Mouse (Mus musculus): ENCODE data around the gene Myoz1. TPM values are rescaled to one million over a fixed set of nuclear protein-coding genes. Genes with fewer than 3 reads are reported as not detected.

Myoz1 gene
- total and polyA plus RNA-seq, 3 experiments = 1.7 to 2.6 (median 2.4) TPM

GRCm38 (mm10) chr14:20701554-20701953, 45.2 kb upstream of the Myoz1 start:
- no peak for DNase-seq (ENCODE audit: extremely low read depth)
- Histone ChIP-seq H3K79me2 (replicated peaks; ENCODE audit: control insufficient read depth, extremely low read depth, insufficient read depth, poor library complexity, severe bottlenecking) (peaks cover 73% of the 10 kb centered on the region), H3K4me1 (ENCODE audit: control insufficient read depth in 1 of 2, insufficient read depth in 2 of 2) (peaks cover 3 to 53% of the 10 kb centered on the region in 2 experiments; a peak in 3 of 4 replicates), H3K9ac (ENCODE audit: insufficient read depth, low read depth) (peak overlapping the region; percentile 90), H3K36me3 (replicated peaks in 1 of 2; ENCODE audit: control insufficient read depth in 1 of 2, insufficient read depth in 1 of 2, low read length in 1 of 2) (peaks cover 9 to 50% of the 10 kb centered on the region in 2 experiments), H3K4me2 (ENCODE audit: insufficient read depth, low read depth, poor library complexity, severe bottlenecking) (peak overlapping the region; percentile 96), H3K27me3 (replicated peaks) (no peaks in the 10 kb centered on the region), H3K9me3 (replicated peaks; ENCODE audit: low read length) (no peaks in the 10 kb centered on the region), H3K4me3 (replicated peaks in 1 of 3; ENCODE audit: low read depth in 2 of 3, low read length in 2 of 3, poor library complexity in 1 of 3) (peak overlapping the region; percentile 79 to 96 (median 94)), H3K27ac (ENCODE audit: insufficient read depth, low read depth) (0 out of 2 replicates have a peak overlapping the region, but pooled peaks have one; percentile 33)
- in situ Hi-C loops (cut with MboI; ENCODE audit: low pct_ligation_motif_present, low pct_unique_long_range_greater_than_20kb, low sequenced_read_pairs) (no loop called here), dilution Hi-C loops (cut with MboI; ENCODE audit: extremely low pct_ligation_motif_present, extremely low pct_unique_long_range_greater_than_20kb, low sequenced_read_pairs) (no loop called here)
- TF ChIP-seq HCFC1 (IDR thresholded peaks at IDR 0.05; ENCODE audit: low read depth, low read length) (peak; percentile 16; the same call in 1 of the 2 replicates), MYC (IDR thresholded peaks at IDR 0.05; ENCODE audit: low read depth, low read length) (peak; percentile 50; the same call in 1 of the 2 replicates), MAX (IDR thresholded peaks at IDR 0.05; ENCODE audit: low read length) (0 out of 2 replicates have a peak, but pooled peaks have one; percentile 32), JUN (IDR thresholded peaks at IDR 0.05; ENCODE audit: insufficient read depth, low read depth, low read length) (no peak), TBP (conservative IDR thresholded peaks at IDR 0.05; ENCODE audit: low read depth, low read length) (0 out of 2 replicates have a peak, but pooled peaks have one; percentile 4), MXI1 (IDR thresholded peaks at IDR 0.05; ENCODE audit: low read depth, low read length) (peak; percentile 58; the same call in 1 of the 2 replicates)

- peak overlapping the region; percentile 37; the same call in 1 of the 2 replicates for H3K9ac ChIP-seq (ENCODE audit: insufficient read depth, low read depth)
- peaks cover 9 to 56% of the 10 kb centered on the region in 2 experiments for H3K36me3 ChIP-seq (replicated peaks in 1 of 2; ENCODE audit: control insufficient read depth in 1 of 2, insufficient read depth in 1 of 2, low read length in 1 of 2)
- H3K27ac ChIP-seq (ENCODE audit: insufficient read depth, low read depth) = no peak overlapping the region
- no peaks in the 10 kb centered on the region for H3K9me3 ChIP-seq (replicated peaks; ENCODE audit: low read length)
- in situ Hi-C loops (cut with MboI; ENCODE audit: low pct_ligation_motif_present, low pct_unique_long_range_greater_than_20kb, low sequenced_read_pairs) (no loop called here), dilution Hi-C loops (cut with MboI; ENCODE audit: extremely low pct_ligation_motif_present, extremely low pct_unique_long_range_greater_than_20kb, low sequenced_read_pairs) (no loop called here)
- TF ChIP-seq BHLHE40 (IDR thresholded peaks at IDR 0.05; ENCODE audit: low read depth, low read length) = peak; percentile 72
- no peak for TF ChIP-seq ZKSCAN1 (IDR thresholded peaks at IDR 0.05; ENCODE audit: borderline replicate concordance, low read depth, low read length)
- TF ChIP-seq CHD1 (IDR thresholded peaks at IDR 0.05; ENCODE audit: low read depth, low read length) = no peak
- TF ChIP-seq E2F4 (IDR thresholded peaks at IDR 0.05; ENCODE audit: insufficient replicate concordance, low read depth, low read length) = no peak
- no peak for TF ChIP-seq TCF12 (IDR thresholded peaks at IDR 0.05; ENCODE audit: low read depth, low read length)
- no peak for TF ChIP-seq GABPA (IDR thresholded peaks at IDR 0.05; ENCODE audit: insufficient replicate concordance, low read depth, low read length)
- no peak for TF ChIP-seq HCFC1 (IDR thresholded peaks at IDR 0.05; ENCODE audit: low read depth, low read length)
- TF ChIP-seq KAT2A (IDR thresholded peaks at IDR 0.05; ENCODE audit: insufficient replicate concordance, low read length) = no peak
- H3K79me2 ChIP-seq (replicated peaks; ENCODE audit: control insufficient read depth, extremely low read depth, insufficient read depth, poor library complexity, severe bottlenecking) = peaks cover 83% of the 10 kb centered on the region
- H3K27me3 ChIP-seq (replicated peaks) = no peaks in the 10 kb centered on the region
- H3K4me2 ChIP-seq (ENCODE audit: insufficient read depth, low read depth, poor library complexity, severe bottlenecking) = peak overlapping the region; percentile 96; the same call in 1 of the 2 replicates
- H3K4me1 ChIP-seq (ENCODE audit: control insufficient read depth in 1 of 2, insufficient read depth in 2 of 2) = peaks cover 8 to 60% of the 10 kb centered on the region in 2 experiments; a peak in 3 of 4 replicates
- no peak for DNase-seq (ENCODE audit: extremely low read depth)
- no peak overlapping the region for H3K4me3 ChIP-seq (replicated peaks in 1 of 3; ENCODE audit: low read depth in 2 of 3, low read length in 2 of 3, poor library complexity in 1 of 3)
Measured at GRCm38 (mm10) chr14:20700362-20700761, 44.0 kb upstream of the Myoz1 start.
